Mouse (Mus musculus) retina, adult 2 months (tissue): ENCODE data around the gene Catsperz.
"Not testable (repeated sequence)": the region's sequence is repeated elsewhere in the genome, so short reads cannot be mapped to it uniquely, and the experiment has no call there.

Source experiments
- DNase-seq: peaks from one replicate; pipeline ENCODE4 v3.0.0-alpha.2; 2012; ENCODE audit warnings: low read depth, low spot score

Catsperz gene

DNA sequence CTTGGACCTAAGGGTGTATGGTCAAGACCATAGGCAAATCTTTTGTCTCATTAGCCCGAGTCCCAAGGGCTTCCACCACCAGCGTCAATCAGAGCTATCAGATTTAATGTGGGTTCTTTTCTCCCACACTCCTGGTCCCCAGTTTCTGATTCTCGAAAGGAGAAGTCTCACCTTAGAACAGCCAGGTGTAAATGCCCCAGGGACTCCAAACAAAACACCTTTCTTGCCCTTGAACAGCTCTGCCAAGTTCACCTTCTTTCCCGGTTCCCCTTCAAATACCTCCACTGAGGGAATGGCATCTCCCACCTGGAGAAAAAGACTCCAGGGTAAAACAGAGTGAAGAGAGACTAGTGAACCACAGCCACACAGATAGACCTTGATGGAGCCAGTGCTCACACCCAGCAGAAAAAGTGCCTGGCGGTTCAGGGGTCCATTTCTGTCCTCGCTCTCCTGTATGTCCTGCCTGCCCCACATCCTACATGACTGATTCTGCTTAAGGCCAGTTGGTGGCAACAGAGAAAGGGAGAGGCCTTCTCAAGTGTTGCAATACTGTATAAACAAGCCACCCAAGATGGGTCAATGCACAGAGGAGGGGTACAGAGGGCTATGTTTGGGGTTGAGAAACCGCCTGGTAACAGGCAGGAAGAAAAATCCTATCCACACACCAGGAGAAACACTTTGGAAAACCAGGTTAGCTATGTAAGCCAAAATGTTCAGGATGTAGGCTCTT lies 17.2 kb downstream of the Catsperz start:
- no peak for DNase-seq

DNA sequence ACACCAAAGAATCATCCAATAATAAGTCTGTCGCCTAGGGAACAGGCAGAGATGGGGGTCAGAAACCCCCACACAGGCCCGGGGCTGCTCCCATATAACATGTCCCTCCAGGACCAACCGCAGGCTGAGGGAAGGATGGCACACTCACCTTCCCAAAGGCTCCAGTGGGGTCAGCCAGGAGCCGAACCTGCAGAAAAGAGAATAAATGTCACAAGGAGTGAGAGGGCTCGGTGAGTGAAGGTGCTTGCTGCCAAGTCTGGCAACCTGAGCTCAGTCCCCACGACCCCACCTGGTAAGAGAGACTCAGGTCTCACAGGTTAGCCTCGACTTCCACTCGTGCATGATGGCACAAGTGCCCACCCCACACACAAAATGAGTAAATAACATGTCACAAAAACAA lies 18.1 kb downstream of the Catsperz start:
- no peak for DNase-seq

DNA sequence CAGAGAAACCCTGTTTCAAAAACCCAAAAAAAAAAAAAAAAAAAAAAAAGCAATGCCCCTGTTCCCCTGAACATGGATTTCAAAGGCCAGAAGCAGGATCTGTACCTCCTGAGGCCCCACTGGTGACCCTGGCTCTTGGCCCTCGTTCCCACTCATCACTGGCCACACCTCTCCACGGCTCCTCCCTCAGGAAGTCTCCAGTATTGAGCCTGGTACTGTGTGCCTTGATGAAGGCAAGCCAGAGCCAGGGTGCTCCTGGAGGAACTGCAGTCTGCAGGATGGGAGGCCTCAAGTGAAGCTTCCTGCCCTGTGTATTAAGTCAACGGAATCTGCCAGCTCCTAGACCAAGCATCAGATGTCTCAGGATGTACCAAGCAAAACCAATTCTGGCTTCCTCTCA lies 19.0 kb downstream of the Catsperz start:
- DNase-seq = no peak

DNA sequence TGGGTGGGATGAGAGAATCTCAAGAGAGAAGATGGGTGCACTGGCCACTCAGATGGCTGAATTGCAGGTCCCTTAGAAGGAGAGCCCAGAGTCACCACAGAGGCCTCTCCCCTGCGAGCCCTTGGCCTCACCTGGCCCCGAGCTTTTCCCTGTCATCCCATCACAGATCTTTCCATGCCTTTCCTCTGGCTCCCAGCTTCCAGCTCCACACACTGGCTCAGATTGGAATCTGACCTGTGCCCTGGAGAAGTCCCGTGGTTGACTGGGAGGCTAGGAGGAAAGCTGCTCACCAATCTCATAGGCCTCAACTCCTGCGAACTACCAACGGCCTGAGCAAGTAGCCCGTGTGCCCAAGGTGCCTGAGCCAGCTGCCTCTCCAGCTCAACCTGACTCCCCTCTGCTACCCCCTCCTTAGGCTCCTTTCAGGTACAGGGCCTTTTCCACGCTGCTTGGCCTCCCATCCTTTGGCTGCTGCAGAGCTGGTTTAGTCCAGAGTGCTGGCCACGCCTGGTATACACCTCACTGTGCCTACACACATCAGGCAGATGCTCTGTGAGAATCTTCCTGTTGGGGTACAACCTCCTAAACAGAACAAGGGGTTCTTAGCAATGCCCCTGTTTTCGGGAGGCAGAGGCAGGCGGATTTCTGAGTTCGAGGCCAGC lies 19.6 kb downstream of the Catsperz start:
- DNase-seq = no peak

DNA sequence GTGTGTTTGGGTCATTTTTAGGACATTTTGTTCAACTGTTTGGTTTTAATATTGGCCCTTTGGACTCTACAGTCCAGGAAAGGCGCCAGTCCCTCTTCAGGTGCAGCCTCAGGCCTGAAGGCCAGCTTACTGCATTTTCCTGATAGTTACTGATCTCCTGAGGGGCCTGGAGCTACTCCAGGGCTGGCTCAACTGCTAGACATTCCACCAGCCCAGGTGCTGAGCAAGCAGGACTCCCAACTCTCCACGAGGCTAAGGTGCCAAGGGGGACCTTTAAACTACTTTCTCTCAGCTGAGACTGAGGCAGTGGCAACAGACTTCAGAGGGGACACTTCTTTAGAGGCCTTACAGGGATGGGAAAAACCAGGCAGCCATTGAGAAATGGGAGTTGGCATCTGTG lies 20.3 kb downstream of the Catsperz start:
- no peak for DNase-seq

DNA sequence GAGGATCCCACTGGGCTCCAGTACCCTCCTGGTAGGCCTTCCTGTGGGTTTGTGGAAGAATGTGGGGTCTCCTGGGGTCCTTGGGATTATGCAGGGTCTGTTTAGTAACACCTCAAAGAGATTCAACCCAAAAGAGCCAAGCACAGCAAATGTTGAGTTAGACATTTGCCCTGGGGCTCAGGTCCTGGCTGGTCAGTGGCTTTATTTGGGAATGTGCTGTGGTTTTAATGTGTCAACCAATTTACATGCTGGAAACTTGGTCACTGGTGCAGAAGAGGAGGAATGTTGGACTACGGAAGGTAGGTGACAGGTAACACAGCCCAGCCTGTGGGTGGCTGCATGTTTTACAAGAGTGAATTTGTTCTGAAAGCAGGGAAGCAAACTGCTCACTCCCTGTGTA lies 22.1 kb downstream of the Catsperz start:
- no peak for DNase-seq

DNA sequence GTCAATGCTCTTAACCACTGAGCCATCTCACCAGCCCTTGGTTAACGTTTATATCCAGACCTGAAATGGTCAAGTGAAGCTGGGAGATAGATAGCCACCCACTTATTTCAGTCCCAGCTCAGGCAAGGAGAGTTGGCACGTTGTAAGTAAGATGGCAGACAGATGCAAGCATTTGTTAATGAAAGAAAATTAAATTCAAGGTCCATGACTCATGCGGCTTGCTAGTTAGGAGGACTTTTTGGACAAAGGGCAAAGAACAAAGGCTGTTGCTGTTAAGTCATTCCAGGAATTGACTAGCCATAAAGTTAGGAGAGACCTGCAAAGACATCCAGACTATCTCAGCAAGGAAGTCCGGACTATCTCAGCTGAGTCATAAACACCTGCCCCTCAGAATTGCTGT lies 25.5 kb downstream of the Catsperz start:
- DNase-seq = no peak

DNA sequence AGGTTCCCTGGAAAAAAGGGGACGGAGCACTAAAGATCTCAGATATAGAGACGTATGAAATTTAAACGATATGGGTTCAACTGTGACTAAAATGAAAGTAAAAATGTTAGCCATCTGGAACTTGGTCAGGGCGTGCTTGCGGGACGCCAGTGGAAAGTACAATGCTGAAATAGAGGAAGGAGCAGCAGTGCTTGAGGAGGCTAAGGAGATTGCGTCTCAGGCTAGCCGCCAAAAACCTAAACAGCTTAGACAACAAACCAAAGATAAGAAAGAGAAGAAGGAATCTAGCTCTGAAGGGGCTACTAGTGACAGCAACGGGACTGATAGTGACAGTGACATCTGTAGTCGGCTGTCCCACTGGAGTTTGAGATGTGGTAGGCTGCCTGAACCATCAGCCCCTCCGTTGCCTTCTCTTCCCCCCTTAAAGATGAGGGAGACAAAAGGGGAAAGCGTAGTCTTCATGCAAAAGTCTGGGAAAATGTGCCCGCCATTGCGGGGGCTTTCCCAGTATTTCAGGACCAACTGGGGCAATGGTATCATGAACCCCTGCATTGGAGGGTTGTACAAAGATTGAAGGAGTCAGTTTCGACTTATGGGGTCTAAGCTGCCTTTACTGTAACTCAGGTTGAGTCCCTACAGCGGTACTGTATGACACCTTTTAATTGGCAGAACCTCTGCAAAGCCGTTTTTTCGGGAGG lies 29.4 kb downstream of the Catsperz start:
- DNase-seq = not testable (repeated sequence)

DNA sequence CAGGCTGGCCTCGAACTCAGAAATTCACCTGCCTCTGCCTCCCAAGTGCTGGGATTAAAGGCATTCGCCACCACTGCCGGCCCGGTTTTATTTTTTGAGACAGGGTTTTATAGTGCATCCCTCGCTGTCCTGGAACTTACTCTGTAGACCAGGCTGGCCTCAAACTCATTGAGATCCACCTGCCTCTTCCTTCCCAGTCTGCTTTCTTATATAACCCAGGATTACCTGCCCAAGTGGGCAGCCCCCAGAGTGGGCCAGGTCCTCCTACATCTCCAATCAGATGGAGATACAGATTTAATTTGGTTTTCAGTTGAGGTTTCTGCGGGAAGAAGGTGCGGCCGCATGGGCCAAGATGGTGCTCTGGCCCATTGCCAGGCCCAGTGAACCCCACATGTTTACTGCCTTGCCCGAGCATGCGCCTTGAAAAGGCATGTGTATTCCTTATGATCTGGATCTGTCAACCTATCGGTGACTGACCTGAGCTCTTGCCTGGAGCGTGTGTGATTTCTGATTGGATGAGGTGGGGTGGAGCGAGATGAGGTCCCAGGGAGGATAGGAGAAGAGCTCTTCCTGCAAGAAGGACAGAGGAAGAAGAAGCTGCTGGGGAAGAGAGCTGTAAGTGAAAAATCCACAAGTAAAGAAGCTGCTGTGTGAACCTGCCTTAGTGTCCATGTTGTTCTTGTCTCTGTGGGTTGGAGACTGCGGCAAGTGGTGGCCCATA lies 31.3 kb downstream of the Catsperz start:
- no peak for DNase-seq

DNA sequence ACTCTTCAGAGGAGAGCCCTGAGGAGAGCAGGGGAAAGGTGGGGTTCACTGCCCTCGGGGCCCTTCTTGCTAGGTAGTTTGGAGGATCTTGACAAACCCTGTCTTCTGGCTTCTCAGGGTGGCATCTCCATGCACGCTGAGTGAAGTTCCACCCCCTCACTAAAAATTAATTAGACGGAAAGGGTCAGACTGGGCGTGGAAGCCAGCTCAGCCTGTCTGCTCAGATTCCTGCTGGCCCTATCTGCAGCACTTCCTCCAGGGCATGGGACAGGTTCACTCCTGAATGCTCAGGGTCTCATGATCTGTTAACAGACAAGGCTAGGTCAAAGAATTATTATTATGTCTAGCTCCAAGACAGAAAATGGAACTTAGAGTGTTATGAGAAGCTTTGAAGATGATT lies 32.7 kb downstream of the Catsperz start:
- no peak for DNase-seq

DNA sequence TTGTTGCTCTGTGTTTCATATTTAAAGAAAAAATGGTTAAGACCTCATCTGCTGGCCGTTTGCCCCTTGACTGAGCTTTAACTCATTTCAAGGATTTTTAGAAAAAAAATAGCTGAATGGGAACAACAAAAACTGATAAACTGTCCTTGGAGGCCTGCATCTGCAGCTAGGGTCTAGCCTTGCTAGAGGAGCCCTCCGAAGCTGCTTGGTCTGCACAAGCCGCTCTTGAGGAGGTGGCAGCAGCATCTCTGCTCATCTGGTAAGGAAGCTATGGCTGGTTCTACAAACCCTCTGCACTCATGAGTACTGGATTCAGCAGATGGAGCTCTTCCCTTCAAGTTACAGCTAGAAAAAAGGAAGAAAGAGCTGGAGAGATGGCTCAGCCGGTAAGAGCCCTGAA lies 47.2 kb downstream of the Catsperz start:
- DNase-seq = no peak

DNA sequence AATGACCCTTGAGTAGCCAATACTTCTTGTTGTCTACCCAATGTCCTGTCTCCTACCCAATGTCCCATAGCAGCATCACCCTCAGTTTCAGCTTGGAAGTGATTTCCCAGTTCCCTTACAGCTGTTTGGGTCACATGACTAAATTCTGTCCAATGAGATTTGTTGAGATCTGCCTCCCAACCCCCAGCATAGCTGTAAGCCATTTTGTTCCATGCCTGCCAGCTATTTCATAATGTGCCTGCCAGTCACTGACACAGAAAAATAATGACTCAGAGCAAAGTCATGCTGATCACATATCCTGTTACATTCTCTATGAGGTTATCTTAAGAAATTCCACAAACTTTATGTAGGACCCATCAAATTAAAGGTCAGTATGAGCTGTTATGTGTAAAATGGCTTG lies 48.4 kb downstream of the Catsperz start:
- no peak for DNase-seq

DNA sequence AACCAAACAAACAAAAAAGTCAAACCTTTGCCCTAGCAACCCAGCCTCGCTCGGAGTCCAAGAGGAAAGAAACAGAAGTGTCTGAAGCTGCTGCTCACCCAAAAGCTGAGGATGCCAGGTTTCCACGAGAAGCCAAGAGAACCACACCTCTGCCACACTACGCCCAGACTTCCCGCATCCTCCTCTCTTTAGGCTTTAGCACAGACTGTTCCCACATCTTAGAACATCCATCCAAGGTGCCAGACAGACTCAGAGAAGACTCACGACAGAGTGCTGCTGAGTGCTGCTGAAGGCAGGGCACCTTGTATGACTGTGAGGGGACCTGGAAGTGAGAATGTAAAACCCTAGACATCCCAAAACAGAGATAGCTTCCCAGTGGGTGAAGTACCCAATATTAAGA lies 49.3 kb downstream of the Catsperz start:
- DNase-seq = no peak

DNA sequence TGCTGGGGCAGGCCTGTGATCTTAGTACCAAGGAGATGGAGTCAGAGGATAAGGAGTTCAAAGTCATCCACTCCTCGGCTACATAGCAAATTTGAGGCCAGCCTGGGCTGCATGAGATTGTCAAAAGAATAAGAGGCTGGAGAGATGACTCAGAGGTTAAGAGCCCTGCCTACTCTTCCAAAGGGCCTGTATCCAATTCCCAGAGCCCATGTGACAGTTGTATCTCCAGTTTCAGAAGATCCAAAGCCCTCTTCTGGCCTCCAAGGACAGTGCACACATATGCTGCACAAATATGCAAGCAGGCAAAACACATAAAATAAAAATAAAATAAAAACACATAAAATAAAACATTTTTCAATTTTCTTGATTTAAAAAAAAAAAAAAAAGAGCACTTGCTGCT lies 50.9 kb downstream of the Catsperz start:
- DNase-seq = no peak

DNA sequence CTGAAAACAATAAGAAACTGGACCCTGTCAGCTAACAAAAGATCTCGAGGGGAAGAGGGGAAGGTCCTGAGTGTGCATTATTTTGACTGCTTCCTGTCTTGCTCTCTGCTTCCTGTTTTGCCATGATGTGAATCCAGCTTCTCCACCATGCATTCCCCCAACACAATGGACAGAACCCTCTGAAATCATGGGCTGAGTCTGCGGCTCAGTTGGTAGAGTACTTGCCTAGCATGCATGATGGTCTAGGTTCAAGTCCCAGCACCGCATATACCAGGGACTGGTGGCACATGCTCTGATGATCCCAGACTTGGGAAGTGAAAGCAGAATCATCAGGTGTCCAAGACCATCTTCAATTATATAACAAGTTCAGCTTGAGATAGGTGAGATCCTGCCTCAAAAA lies 52.5 kb downstream of the Catsperz start:
- no peak for DNase-seq
